Comparison of ENCODE assay signal across 8 mouse cellular contexts in genomic region chr5:91139446-91139873, GRCm38 (mm10). TPM values are rescaled to one million over a fixed set of nuclear protein-coding genes. Genes with fewer than 3 reads are reported as not detected.
DNase-seq lines count a peak whose midpoint lies in the region; ATAC-seq lines count a peak whose summit lies in the region.

Areg (plus strand) TSS chr5:91139599.

- H3K4me2 ChIP-seq in intestine, embryonic 15.5 days (replicated peaks), result peak within 1 kb of the TSS; percentile 96

- H3K36me3 ChIP-seq in intestine, embryonic 15.5 days, result no peaks in the 10 kb centered on the region

- H3K4me1 ChIP-seq in intestine, embryonic 15.5 days (replicated peaks), result peaks cover 4% of the 10 kb centered on the region; the same call in 1 of the 2 replicates

- H3K27ac ChIP-seq in intestine, embryonic 15.5 days, result no peak within 1 kb of the TSS

- peak; percentile 88 for ATAC-seq in intestine, embryonic 15.5 days
- ATAC-seq in megakaryocyte progenitor cell, adult 5-6 weeks (replicated peaks; ENCODE audit: poor library complexity), result peak; percentile 76
- no peak for ATAC-seq in erythroblast, adult 5-6 weeks (replicated peaks; ENCODE audit: low FRiP score, poor library complexity, severe bottlenecking)

- peak within 1 kb of the TSS; percentile 57 for H3K4me3 ChIP-seq in intestine, embryonic 15.5 days (replicated peaks)

- H3K9me3 ChIP-seq in intestine, embryonic 15.5 days, result no peaks in the 10 kb centered on the region

- peak within 1 kb of the TSS; percentile 45 for H3K9ac ChIP-seq in intestine, embryonic 15.5 days

- peaks cover 10% of the 10 kb centered on the region; the same call in 1 of the 2 replicates for H3K27me3 ChIP-seq in intestine, embryonic 15.5 days (replicated peaks)

- WGBS in intestine, embryonic 15.5 days, result under 1% methylated on average over 44 of the region's 44 CpGs

- DNase-seq in WW6 (ENCODE audit: low read depth, low spot score), result peak; percentile 22
- peak; percentile 25 to 29 for DNase-seq in cerebellum, postnatal 4 days (ENCODE audit: low spot score in 2 of 2)
- peak; percentile 41 for DNase-seq in gastrocnemius, postnatal 14 days
- peak; percentile 36 to 51 for DNase-seq in left cerebral cortex, postnatal 36 days (ENCODE audit: low spot score in 2 of 2)
- DNase-seq in right cerebral cortex, postnatal 25 days, result peak; percentile 63

- intact Hi-C loops in gastrocnemius, postnatal 14 days (cut with DNase I; ENCODE audit: low total_unique reads), result no loop called here
- intact Hi-C loops in left cerebral cortex, postnatal 36 days (cut with DNase I), result no loop called here

RNA-seq across cellular contexts. Expression of gene Areg, which starts in this region (rescaled TPM):
- not detected for total RNA-seq in gastrocnemius, postnatal 14 days (2021)
- polyA plus RNA-seq in intestine, embryonic 15.5 days (2015; fragmentation: Nextera tagmentation; extraction: Ambion mirVana), result 5.4 and 5.9 TPM in 2 replicates
- total RNA-seq in left cerebral cortex, postnatal 36 days (2021), result not detected
- total RNA-seq in megakaryocyte progenitor cell, adult 5-6 weeks (2015), result 0.27 TPM in 1 of 2 replicates, not detected in the other
- not detected in 2 replicates for total RNA-seq in megakaryocyte progenitor cell, adult 5-6 weeks (2017)
- total RNA-seq in erythroblast, adult 5-6 weeks (2015; ENCODE audit: low replicate concordance), result not detected in 2 replicates
- not detected in 2 replicates for total RNA-seq in erythroblast, adult 5-6 weeks (2017; ENCODE audit: low replicate concordance)

Comparison
In these comparisons a context has a peak if more than half of its experiments do, and no peak if none do; other contexts are left out.
1. Peak in DNase-seq in gastrocnemius, postnatal 14 days; RNA of the gene not detected or under 1 TPM.
2. Peak in DNase-seq in left cerebral cortex, postnatal 36 days; RNA of the gene not detected or under 1 TPM.
3. Peak in ATAC-seq in megakaryocyte progenitor cell, adult 5-6 weeks; RNA of the gene not detected or under 1 TPM.